Mouse (Mus musculus): ENCODE measurements around the gene Fam189a2. TPM values are rescaled to one million over a fixed set of nuclear protein-coding genes. Genes with fewer than 3 reads are reported as not detected.

The Fam189a2 gene
- polyA plus RNA-seq, 1 experiment from 2014 or later: 5.9 TPM

DNA sequence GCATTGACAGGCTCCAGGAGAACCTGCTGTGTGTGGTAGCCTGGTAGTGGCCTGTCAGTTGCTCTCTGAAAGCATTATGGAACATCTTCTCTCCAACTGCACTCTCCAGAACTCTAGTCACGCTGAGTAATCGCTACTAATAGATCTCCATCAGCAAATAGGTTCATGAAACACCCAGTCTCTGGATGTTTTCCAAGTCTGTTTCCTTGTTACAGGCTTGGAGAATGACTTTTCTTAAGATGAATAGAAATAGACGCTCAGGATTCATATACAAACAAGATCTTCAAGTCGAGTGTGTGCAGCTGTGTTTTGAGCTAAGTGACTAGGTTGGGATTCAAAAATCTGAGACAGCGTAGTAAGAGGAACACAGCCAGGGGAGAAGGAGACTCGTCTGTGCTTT, 106.8 kb downstream of the Fam189a2 start:
- Histone ChIP-seq H3K9ac (no peak overlapping the region), H3K9me3 (replicated peaks) (no peaks in the 10 kb centered on the region), H3K4me3 (no peak overlapping the region), H3K36me3 (no peaks in the 10 kb centered on the region), H3K27ac (no peak overlapping the region), H3K27me3 (no peaks in the 10 kb centered on the region), H3K4me2 (no peak overlapping the region), H3K4me1 (replicated peaks) (no peaks in the 10 kb centered on the region; the same call in 1 of the 2 replicates)
- ATAC-seq (replicated peaks; ENCODE audit: insufficient number of reproducible peaks, insufficient read depth, low FRiP score, low read depth): no peak
- WGBS: 70% methylated on average over 6 of the region's 6 CpGs

Other genes with a start within 250 kb of the Fam189a2 start
- 21.9 and 24.4 TPM in 2 replicates for gene Tjp2, start 194.0 kb upstream of the Fam189a2 start, polyA plus RNA-seq (2015; fragmentation: Nextera tagmentation; extraction: Ambion mirVana)
- gene Fxn, start 249.6 kb upstream of the Fam189a2 start, polyA plus RNA-seq (2015; fragmentation: Nextera tagmentation; extraction: Ambion mirVana): 60.4 and 64.6 TPM in 2 replicates

Measured in heart, embryonic 15.5 days (tissue).